In the genomic region with DNA sequence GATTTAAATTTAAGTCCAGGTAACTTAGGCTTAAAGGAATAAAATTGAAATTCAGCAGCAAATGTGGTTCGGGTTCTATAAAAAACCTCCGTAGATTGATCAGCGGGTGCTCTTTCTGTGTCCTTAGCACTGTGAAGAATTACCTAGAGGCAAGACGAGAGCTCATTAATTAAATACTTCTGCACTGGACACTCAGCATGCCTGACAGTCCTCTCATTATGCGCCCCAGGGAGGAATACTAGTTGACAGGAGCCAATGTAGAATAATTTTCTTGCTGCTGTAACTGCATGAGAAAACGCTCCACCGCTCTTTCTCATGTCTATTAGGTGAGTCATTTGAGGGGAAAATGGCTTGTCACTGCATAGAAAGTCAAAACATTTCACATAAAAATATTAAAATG, we compare ENCODE assay signal across 13 mouse cellular contexts.
"Had no signal": no experiment of that assay in that cellular context is flagged by ENCODE, and none has a peak within 500 bp of the region (broad histone marks: within the 10 kb centered on the region; RNA-seq: fewer than 3 reads in every experiment).

No protein-coding gene starts in this region.

- H3K27ac ChIP-seq: kidney, postnatal 0 days; limb, embryonic 12.5 days; liver, embryonic 13.5 days; lung, embryonic 15.5 days; neural tube, embryonic 12.5 days; stomach, embryonic 15.5 days had no signal

- H3K4me1 ChIP-seq: limb, embryonic 12.5 days; liver, embryonic 13.5 days; lung, embryonic 15.5 days; neural tube, embryonic 12.5 days; stomach, embryonic 15.5 days had no signal

- H3K4me2 ChIP-seq: limb, embryonic 12.5 days; liver, embryonic 13.5 days; lung, embryonic 15.5 days; neural tube, embryonic 12.5 days; stomach, embryonic 15.5 days had no signal

- H3K27me3 ChIP-seq: limb, embryonic 12.5 days; liver, embryonic 13.5 days; lung, embryonic 15.5 days; neural tube, embryonic 12.5 days; stomach, embryonic 15.5 days had no signal

- DNase-seq: kidney, adult 9 months; kidney, postnatal 36 days; layer of hippocampus, adult 9-11 months; liver; liver, embryonic 13.5 days; liver, postnatal 0 days; right cerebral cortex, postnatal 14 days; thymus, postnatal 36 days had no signal

- H3K9me3 ChIP-seq: limb, embryonic 12.5 days; liver, embryonic 13.5 days; lung, embryonic 15.5 days; neural tube, embryonic 12.5 days; stomach, embryonic 15.5 days had no signal

- ATAC-seq: liver, postnatal 0 days had no signal

- H3K36me3 ChIP-seq: limb, embryonic 12.5 days; liver, embryonic 13.5 days; lung, embryonic 15.5 days; neural tube, embryonic 12.5 days; stomach, embryonic 15.5 days had no signal

- H3K4me3 ChIP-seq: limb, embryonic 12.5 days; liver, embryonic 13.5 days; lung, embryonic 15.5 days; neural tube, embryonic 12.5 days; stomach, embryonic 15.5 days had no signal

- H3K9ac ChIP-seq: limb, embryonic 12.5 days; liver, embryonic 13.5 days; liver, postnatal 0 days; lung, embryonic 15.5 days; neural tube, embryonic 12.5 days; stomach, embryonic 15.5 days had no signal
